Mouse (Mus musculus) G1E (cell line): ENCODE measurements around the gene Necap1.

ENCODE experiments used
- CTCF ChIP-seq: IDR thresholded peaks from 2 replicates; pipeline ENCODE4 v1.5.1; 2012; ENCODE audit warnings: low read depth, low read length, inconsistent platforms, mixed read lengths
- GATA1 ChIP-seq: IDR thresholded peaks from 2 replicates; pipeline ENCODE4 v1.6.1; 2012; ENCODE audit warnings: borderline replicate concordance, low read length, inconsistent platforms, mixed read lengths
- TAL1 ChIP-seq: conservative IDR thresholded peaks from 2 replicates; pipeline ENCODE4 v1.6.1; 2012; ENCODE audit warnings: low read depth, low read length, inconsistent platforms, mixed read lengths

- TF ChIP-seq CTCF = no peak
- no peak for TF ChIP-seq GATA1
- TF ChIP-seq TAL1 = no peak
Measured at GRCm38 (mm10) chr6:122854552-122854951, 19.7 kb upstream of the Necap1 start.
